Mouse (Mus musculus) kidney, postnatal 0 days (tissue): ENCODE data around the gene Myo1b. TPM values are rescaled to one million over a fixed set of nuclear protein-coding genes. Genes with fewer than 3 reads are reported as not detected.
A peak's percentile ranks its signal among the peaks of the same experiment; 100 is the strongest.

Source experiments
- ATAC-seq: fragments of 200-750 bp; cut with Nextera tagmentation; replicated peaks from 2 replicates; pipeline ENCODE4 v1.8.0; 2017; ENCODE audit warnings: low read depth, moderate number of reproducible peaks, moderate TSS enrichment, moderate library complexity; ENCODE audit not compliant: low FRiP score
- DNase-seq: peaks from one replicate; pipeline ENCODE4 v3.0.0-alpha.2; 2016; ENCODE audit warnings: low spot score
- H3K27ac ChIP-seq: fragments of 300-500 bp; sonication (generic); 2 replicates; pipeline ENCODE4 v1.5.1; 2014; ENCODE audit warnings: mild to moderate bottlenecking
- H3K27me3 ChIP-seq: fragments of 300-500 bp; sonication (generic); 2 replicates; pipeline ENCODE4 v1.6.1; 2014; ENCODE audit warnings: low read length, mixed read lengths; ENCODE audit not compliant: insufficient read depth
- H3K36me3 ChIP-seq: fragments of 300-500 bp; sonication (generic); 2 replicates; pipeline ENCODE4 v1.6.1; 2014; ENCODE audit warnings: low read length, mixed read lengths; ENCODE audit not compliant: insufficient read depth
- H3K4me1 ChIP-seq: fragments of 300-500 bp; sonication (generic); replicated peaks from 2 replicates; pipeline ENCODE4 v1.6.1; 2014; ENCODE audit warnings: antibody characterized with exemption, low read length, mixed read lengths; ENCODE audit not compliant: insufficient read depth
- H3K4me2 ChIP-seq: fragments of 300-500 bp; sonication (generic); 2 replicates; pipeline ENCODE4 v1.6.1; 2014; ENCODE audit warnings: mild to moderate bottlenecking, low read length, moderate library complexity, mixed read lengths
- H3K4me3 ChIP-seq: fragments of 300-500 bp; sonication (generic); replicated peaks from 2 replicates; pipeline ENCODE4 v1.5.1; 2014; ENCODE audit warnings: low read depth, low read length
- H3K9ac ChIP-seq: fragments of 300-500 bp; sonication (generic); 2 replicates; pipeline ENCODE4 v1.6.1; 2014; ENCODE audit warnings: low read depth, low read length
- H3K9me3 ChIP-seq: fragments of 300-500 bp; sonication (generic); replicated peaks from 2 replicates; pipeline ENCODE4 v1.6.1; 2016; ENCODE audit warnings: low read length, inconsistent platforms, mixed read lengths
- CTCF ChIP-seq: IDR thresholded peaks from 2 replicates; pipeline ENCODE4 v1.5.1; 2016; ENCODE audit warnings: antibody characterized with exemption, low read depth, mild to moderate bottlenecking, moderate library complexity
- WGBS: fragments of 180-500 bp; shearing (Covaris S2); extraction: QIAGEN DNeasy Blood & Tissue Kit; methylation state at CpG from one replicate; pipeline ENCODE4 v1.1.7; 2014; 5-methylcytosine and 5-hydroxymethylcytosine counted together
- polyA plus RNA-seq: library from polyadenylated mRNA; unstranded; fragments of >200 nt; fragmentation: Nextera tagmentation; extraction: Ambion mirVana; gene quantifications from 2 replicates; pipeline ENCODE4 v1.2.1, GENCODE M21; 2015

Myo1b gene
- polyA plus RNA-seq, 1 experiment from 2014 or later, result 58.0 TPM

DNA sequence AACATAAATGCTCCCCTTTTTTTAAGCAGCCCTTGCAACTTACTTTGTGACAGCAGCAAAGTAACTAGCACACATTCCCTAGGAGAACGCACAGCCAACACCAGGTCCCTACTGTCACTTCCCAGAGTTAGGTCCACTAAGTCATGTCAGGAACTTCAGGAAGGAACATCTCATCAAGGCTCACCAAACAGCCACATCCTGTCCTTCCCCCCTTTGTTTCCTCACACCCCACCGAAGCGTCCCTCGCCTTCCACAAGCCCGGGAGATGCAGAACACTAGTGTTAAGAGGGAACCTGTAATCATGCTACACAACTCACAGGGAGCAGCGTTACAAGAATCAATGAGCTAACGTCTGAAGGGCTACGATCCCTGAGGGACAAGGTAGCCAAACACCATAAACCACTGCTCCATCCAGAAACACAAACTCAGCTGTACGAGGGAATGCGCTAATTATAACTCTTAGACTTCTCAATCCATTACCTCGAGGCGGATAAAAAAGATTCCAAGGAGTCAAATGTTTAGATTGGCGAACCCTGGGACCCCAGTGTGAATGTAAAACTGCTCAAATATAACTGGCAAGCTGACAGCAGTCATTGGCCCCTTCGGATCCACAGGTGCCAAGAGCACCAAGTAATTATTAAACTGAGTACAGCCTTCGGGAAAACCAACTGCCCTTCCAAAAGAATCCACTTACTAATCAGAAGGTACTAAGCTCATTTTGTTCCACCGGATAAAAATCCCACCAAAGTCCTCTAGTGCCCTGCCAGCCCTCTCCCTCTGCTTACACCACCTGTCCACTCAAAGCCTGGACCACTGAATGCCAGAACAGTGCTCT lies 22.1 kb downstream of the Myo1b start:
- 42% methylated on average over 16 of the region's 16 CpGs for WGBS
- Histone ChIP-seq H3K4me2 (peak overlapping the region; percentile 3; the same call in 1 of the 2 replicates), H3K4me1 (peaks cover 24% of the 10 kb centered on the region), H3K27ac (no peak overlapping the region), H3K36me3 (no peaks in the 10 kb centered on the region), H3K9ac (no peak overlapping the region), H3K4me3 (no peak overlapping the region), H3K9me3 (no peaks in the 10 kb centered on the region), H3K27me3 (no peaks in the 10 kb centered on the region)
- ATAC-seq, result no peak
- no peak for DNase-seq
- TF ChIP-seq CTCF, result no peak

DNA sequence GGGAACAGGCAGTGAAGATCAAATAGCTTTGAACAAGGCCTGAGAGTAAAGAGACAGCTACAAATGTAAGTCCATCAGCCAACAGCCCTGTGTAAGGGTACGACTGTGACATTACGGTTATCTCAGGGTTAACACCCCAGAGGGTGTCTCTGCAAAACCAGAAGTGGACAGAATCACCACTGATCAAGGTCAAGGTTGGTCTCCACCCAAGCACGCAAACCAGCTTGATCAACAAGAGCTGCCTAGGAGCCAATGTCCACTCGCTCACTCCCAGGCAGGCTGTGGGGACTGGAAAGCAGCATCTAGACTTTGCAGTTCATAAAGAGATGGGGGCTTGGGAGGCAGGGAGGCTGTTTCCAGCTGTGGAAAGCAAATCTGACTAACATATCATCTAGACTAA lies 23.9 kb downstream of the Myo1b start:
- Histone ChIP-seq H3K27ac (no peak overlapping the region), H3K9ac (no peak overlapping the region), H3K4me1 (peaks cover 28% of the 10 kb centered on the region), H3K4me3 (no peak overlapping the region), H3K36me3 (no peaks in the 10 kb centered on the region), H3K9me3 (no peaks in the 10 kb centered on the region), H3K4me2 (no peak overlapping the region), H3K27me3 (no peaks in the 10 kb centered on the region)
- DNase-seq (no peak), ATAC-seq (no peak)
- 77% methylated on average over 4 of the region's 4 CpGs for WGBS
- TF ChIP-seq CTCF, result no peak

DNA sequence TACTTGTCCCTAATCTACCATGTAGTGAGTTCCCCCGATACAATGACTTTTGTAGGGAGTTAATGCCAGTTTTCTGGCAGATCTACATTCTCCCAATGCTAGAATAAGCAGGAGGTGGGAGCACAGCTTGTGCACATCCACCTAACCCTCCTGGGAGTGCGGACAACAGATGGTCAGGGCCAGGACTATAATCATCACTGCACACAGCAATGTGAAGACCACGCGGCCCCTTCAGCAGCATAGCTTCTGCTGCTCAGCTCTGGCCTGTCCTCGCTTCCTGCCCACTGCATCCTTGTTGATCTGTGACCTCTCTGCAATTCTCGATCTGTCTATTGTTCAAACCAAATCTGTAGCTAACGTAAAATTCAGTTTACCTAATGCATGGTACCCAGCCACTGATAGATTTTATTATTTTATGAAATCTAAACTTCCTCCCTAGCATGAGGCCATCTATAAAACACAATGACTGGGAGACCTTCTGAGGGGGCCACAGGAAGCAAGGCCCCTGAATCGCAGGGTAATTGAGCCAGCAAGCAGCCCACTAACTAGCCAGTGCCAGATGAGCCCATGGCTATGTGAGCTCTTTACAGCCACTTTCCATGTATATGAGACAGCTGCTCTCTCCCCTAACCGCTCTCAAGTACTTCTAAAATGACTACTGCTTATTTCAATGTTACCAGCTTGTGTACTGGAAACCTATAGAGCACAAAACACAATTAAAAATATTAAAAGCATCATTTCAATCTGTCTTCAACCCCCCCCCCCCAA lies 27.6 kb downstream of the Myo1b start:
- DNase-seq (no peak), ATAC-seq (no peak)
- H3K9ac ChIP-seq, result no peak overlapping the region
- 67% methylated on average over 9 of the region's 9 CpGs for WGBS
- H3K27ac ChIP-seq, result no peak overlapping the region
- H3K36me3 ChIP-seq, result no peaks in the 10 kb centered on the region
- peaks cover 14% of the 10 kb centered on the region for H3K4me1 ChIP-seq
- TF ChIP-seq CTCF, result no peak
- H3K4me3 ChIP-seq, result no peak overlapping the region
- H3K4me2 ChIP-seq, result no peak overlapping the region
- H3K9me3 ChIP-seq, result no peaks in the 10 kb centered on the region
- H3K27me3 ChIP-seq, result no peaks in the 10 kb centered on the region

DNA sequence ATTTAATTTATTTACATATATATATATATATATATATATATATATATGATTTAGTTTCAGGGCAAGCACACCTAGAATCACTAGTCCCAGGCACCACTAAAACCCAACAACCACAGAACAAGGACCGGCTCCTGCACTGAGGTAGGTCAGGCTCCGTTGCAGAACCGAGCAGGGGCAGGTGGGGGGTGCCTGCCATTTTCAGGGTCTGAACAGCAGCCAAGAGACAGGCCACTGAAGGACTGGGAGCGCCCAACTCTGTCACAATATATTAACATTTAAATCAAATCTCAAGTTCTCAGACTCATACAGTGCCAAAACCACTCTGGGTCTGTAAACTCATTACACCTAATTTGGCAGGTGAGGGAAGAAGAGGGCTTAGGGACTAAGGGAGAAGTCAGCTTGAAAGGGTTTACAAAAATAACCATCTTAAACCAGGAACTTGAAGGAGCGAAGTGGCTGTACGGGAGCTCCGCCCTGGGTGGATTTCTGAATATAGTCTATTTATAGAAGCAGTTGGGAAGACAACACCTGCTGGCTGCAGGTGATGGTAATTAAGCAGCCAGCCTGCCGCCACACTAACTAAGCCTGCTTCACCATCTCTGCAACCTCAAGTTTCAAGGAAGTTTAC lies 30.4 kb downstream of the Myo1b start:
- no peaks in the 10 kb centered on the region for H3K9me3 ChIP-seq
- H3K36me3 ChIP-seq, result no peaks in the 10 kb centered on the region
- H3K4me3 ChIP-seq, result no peak overlapping the region
- no peak for ATAC-seq
- H3K4me1 ChIP-seq, result peaks cover 8% of the 10 kb centered on the region
- H3K4me2 ChIP-seq, result no peak overlapping the region
- DNase-seq, result no peak
- 78% methylated on average over 8 of the region's 8 CpGs for WGBS
- H3K27ac ChIP-seq, result no peak overlapping the region
- no peaks in the 10 kb centered on the region for H3K27me3 ChIP-seq
- H3K9ac ChIP-seq, result no peak overlapping the region
- no peak for TF ChIP-seq CTCF

DNA sequence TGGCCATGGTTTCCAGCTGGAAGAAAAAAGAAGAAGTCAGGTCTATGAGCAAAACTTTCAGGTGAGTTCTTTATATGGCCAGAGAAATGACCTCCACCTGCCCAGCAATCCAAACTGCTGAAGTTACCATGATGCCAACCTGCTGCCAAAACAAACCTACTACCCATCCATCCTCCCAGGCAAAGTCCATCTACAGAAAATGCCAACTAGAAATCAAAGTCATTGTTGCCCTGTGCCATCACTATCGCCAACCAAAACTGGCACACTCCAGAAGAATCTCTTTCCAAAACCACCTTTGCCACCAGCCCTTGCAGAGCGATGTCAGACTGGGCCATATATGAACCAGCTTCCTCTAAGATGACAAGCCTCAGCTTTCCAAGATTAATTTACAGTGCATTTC lies 32.7 kb downstream of the Myo1b start:
- H3K4me3 ChIP-seq, result no peak overlapping the region

DNA sequence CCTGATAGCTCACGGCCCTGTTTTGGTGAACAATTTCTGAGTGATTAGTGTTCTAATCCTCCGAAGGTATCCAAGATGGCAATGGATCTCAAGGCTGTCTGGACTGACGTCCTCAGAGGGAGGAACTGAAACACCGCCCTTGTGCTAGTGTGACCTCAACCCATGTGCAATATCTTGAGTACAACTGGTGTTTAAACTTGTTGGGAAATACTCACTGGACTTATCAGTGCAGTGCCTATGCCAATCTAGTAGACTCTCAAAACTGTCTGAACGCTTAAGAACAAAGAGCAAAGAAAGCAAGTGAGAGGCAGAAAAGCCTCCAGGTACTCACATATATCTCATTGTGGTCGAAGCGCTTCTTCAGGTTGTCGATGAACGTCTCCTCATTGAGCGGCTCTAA lies 33.1 kb downstream of the Myo1b start:
- no peaks in the 10 kb centered on the region for H3K36me3 ChIP-seq
- no peak overlapping the region for H3K4me3 ChIP-seq
- 93% methylated on average over 10 of the region's 10 CpGs for WGBS
- H3K27me3 ChIP-seq, result no peaks in the 10 kb centered on the region
- H3K4me2 ChIP-seq, result no peak overlapping the region
- DNase-seq (no peak), ATAC-seq (no peak)
- H3K9ac ChIP-seq, result no peak overlapping the region
- H3K27ac ChIP-seq, result no peak overlapping the region
- TF ChIP-seq CTCF, result no peak
- no peaks in the 10 kb centered on the region for H3K9me3 ChIP-seq
- H3K4me1 ChIP-seq, result peaks cover 19% of the 10 kb centered on the region

More for the DNA sequence above, 32.7 kb downstream of the Myo1b start:
- TF ChIP-seq CTCF, result no peak
- Histone ChIP-seq H3K9ac (no peak overlapping the region), H3K4me2 (no peak overlapping the region), H3K9me3 (no peaks in the 10 kb centered on the region), H3K36me3 (no peaks in the 10 kb centered on the region), H3K27ac (no peak overlapping the region), H3K27me3 (no peaks in the 10 kb centered on the region), H3K4me1 (peaks cover 19% of the 10 kb centered on the region)
- 92% methylated on average over 2 of the region's 2 CpGs for WGBS
- DNase-seq, result no peak
- ATAC-seq, result no peak
